Mouse (Mus musculus) cerebellum, postnatal 10 days (tissue): ENCODE results near the gene Hipk2.

ENCODE experiments used
- DNase-seq, 2 experiments: peaks; one replicate each; pipeline ENCODE4 v3.0.0; 2021; ENCODE audit warnings: mixed read lengths in 2 of 2

Gene Hipk2

GRCm38 (mm10) chr6:38828211-38828610 is 47.8 kb downstream of the Hipk2 start:
- DNase-seq: no peak

GRCm38 (mm10) chr6:38827435-38827834 is 48.5 kb downstream of the Hipk2 start:
- DNase-seq: no peak

- no peak for DNase-seq
Observed at GRCm38 (mm10) chr6:38826857-38827256, 49.1 kb downstream of the Hipk2 start.

GRCm38 (mm10) chr6:38825886-38826285 is 50.1 kb downstream of the Hipk2 start:
- no peak for DNase-seq

GRCm38 (mm10) chr6:38823827-38824226 is 52.1 kb downstream of the Hipk2 start:
- no peak for DNase-seq

GRCm38 (mm10) chr6:38823164-38823563 is 52.8 kb downstream of the Hipk2 start:
- DNase-seq: no peak

- DNase-seq: no peak
Observed at GRCm38 (mm10) chr6:38821686-38822085, 54.3 kb downstream of the Hipk2 start.

GRCm38 (mm10) chr6:38820862-38821261 is 55.1 kb downstream of the Hipk2 start:
- no peak for DNase-seq

GRCm38 (mm10) chr6:38816216-38816615 is 59.7 kb downstream of the Hipk2 start:
- peak; percentile 21 to 25 for DNase-seq

- DNase-seq: peak; percentile 54 to 66
Observed at GRCm38 (mm10) chr6:38815582-38815981, 60.4 kb downstream of the Hipk2 start.

GRCm38 (mm10) chr6:38814690-38815089 is 61.3 kb downstream of the Hipk2 start:
- no peak for DNase-seq

- DNase-seq: no peak
Observed at GRCm38 (mm10) chr6:38811459-38812145, 64.4 kb downstream of the Hipk2 start.

GRCm38 (mm10) chr6:38810121-38810475 is 65.9 kb downstream of the Hipk2 start:
- DNase-seq: no peak

GRCm38 (mm10) chr6:38809396-38810120 is 66.4 kb downstream of the Hipk2 start:
- no peak for DNase-seq

- no peak for DNase-seq
Observed at GRCm38 (mm10) chr6:38808317-38808716, 67.6 kb downstream of the Hipk2 start.

GRCm38 (mm10) chr6:38806963-38807445 is 69.0 kb downstream of the Hipk2 start:
- no peak for DNase-seq

GRCm38 (mm10) chr6:38805612-38806011 is 70.4 kb downstream of the Hipk2 start:
- DNase-seq: no peak

GRCm38 (mm10) chr6:38801252-38801651 is 74.7 kb downstream of the Hipk2 start:
- no peak for DNase-seq

- no peak for DNase-seq
Observed at GRCm38 (mm10) chr6:38797548-38797947, 78.4 kb downstream of the Hipk2 start.

GRCm38 (mm10) chr6:38796993-38797392 is 79.0 kb downstream of the Hipk2 start:
- DNase-seq: no peak

GRCm38 (mm10) chr6:38796388-38796787 is 79.6 kb downstream of the Hipk2 start:
- DNase-seq: no peak

GRCm38 (mm10) chr6:38795096-38795816 is 80.7 kb downstream of the Hipk2 start:
- DNase-seq: no peak

GRCm38 (mm10) chr6:38792966-38793365 is 83.0 kb downstream of the Hipk2 start:
- DNase-seq: peak in 1 of 2 experiments; percentile 22
